Mouse (Mus musculus): ENCODE data around the gene Drd4. TPM values are rescaled to one million over a fixed set of nuclear protein-coding genes. Genes with fewer than 3 reads are reported as not detected.

The Drd4 gene
- polyA plus RNA-seq, 1 experiment from 2014 or later: 1.0 TPM

DNA sequence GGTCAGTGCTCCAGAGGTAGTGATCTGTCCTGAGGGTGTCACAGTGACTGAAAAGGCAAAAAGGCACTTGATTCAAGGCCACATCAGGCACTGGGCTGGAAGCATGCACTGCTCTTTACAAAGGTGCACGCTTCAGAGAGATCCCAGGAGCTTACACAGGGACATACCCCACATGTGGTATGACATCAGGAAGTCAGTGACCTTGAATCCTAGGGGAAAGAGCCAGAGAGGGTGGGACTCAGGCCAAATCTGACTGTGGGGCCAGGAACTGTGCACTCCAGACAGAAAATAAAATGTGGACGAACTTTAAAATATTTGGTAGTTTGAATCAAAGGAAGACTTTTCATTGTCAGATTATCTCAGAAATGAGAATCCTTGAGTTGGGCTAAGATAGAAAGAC, 22.6 kb downstream of the Drd4 start:
- ATAC-seq (ENCODE audit: insufficient read depth) (no peak), DNase-seq (no peak)
- no peak overlapping the region for H3K27ac ChIP-seq (ENCODE audit: low read depth)
- H3K27me3 ChIP-seq (ENCODE audit: insufficient read depth, low read length): no peaks in the 10 kb centered on the region
- no peaks in the 10 kb centered on the region for H3K9me3 ChIP-seq (ENCODE audit: low read depth, low read length)
- H3K4me3 ChIP-seq (ENCODE audit: low read depth, low read length): no peak overlapping the region
- no peaks in the 10 kb centered on the region for H3K4me1 ChIP-seq (ENCODE audit: insufficient read depth)
- H3K36me3 ChIP-seq (ENCODE audit: insufficient read depth): peaks cover 96% of the 10 kb centered on the region
- no peak overlapping the region for H3K4me2 ChIP-seq
- no peak overlapping the region for H3K9ac ChIP-seq
- no peak for TF ChIP-seq CTCF (IDR thresholded peaks at IDR 0.05; ENCODE audit: low read depth)
- WGBS: 92% methylated on average over 2 of the region's 2 CpGs

DNA sequence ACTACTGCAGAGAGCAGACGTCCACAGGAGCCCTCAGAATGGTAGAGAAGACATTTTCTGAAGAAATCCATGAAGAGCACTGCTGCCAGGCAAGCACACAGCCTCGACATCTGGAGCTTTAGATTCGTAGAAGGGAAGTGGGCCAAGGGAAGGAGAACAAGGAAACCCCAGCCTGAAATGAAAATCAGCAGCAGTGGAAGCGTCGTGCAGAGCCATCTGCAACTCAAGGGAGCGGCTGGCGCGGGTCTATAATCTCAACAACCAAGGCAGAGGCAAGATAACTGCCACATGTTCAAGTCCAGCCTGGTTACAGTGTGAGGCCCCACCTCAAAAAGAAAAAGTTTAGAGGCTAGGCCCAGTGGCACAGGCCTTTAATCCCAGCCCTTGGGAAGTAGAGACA, 23.3 kb downstream of the Drd4 start:
- H3K4me3 ChIP-seq (ENCODE audit: low read depth, low read length): no peak overlapping the region
- H3K4me2 ChIP-seq: no peak overlapping the region
- peaks cover 95% of the 10 kb centered on the region for H3K36me3 ChIP-seq (ENCODE audit: insufficient read depth)
- 85% methylated on average over 8 of the region's 8 CpGs for WGBS
- no peaks in the 10 kb centered on the region for H3K9me3 ChIP-seq (ENCODE audit: low read depth, low read length)
- H3K27ac ChIP-seq (ENCODE audit: low read depth): no peak overlapping the region
- ATAC-seq (ENCODE audit: insufficient read depth) (no peak), DNase-seq (no peak)
- no peaks in the 10 kb centered on the region for H3K4me1 ChIP-seq (ENCODE audit: insufficient read depth)
- no peaks in the 10 kb centered on the region for H3K27me3 ChIP-seq (ENCODE audit: insufficient read depth, low read length)
- no peak for TF ChIP-seq CTCF (IDR thresholded peaks at IDR 0.05; ENCODE audit: low read depth)
- H3K9ac ChIP-seq: no peak overlapping the region

GRCm38 (mm10) chr7:141315974-141316373, 24.2 kb downstream of the Drd4 start:
- peak; percentile 63 for TF ChIP-seq CTCF (IDR thresholded peaks at IDR 0.05; ENCODE audit: low read depth)
- Histone ChIP-seq H3K36me3 (ENCODE audit: insufficient read depth) (peaks cover 95% of the 10 kb centered on the region), H3K9me3 (ENCODE audit: low read depth, low read length) (no peaks in the 10 kb centered on the region), H3K27me3 (ENCODE audit: insufficient read depth, low read length) (no peaks in the 10 kb centered on the region), H3K9ac (no peak overlapping the region), H3K4me1 (ENCODE audit: insufficient read depth) (no peaks in the 10 kb centered on the region), H3K4me2 (no peak overlapping the region), H3K27ac (ENCODE audit: low read depth) (no peak overlapping the region), H3K4me3 (ENCODE audit: low read depth, low read length) (no peak overlapping the region)
- DNase-seq (peak; percentile 57), ATAC-seq (ENCODE audit: insufficient read depth) (no peak)
- 71% methylated on average over 5 of the region's 5 CpGs for WGBS

DNA sequence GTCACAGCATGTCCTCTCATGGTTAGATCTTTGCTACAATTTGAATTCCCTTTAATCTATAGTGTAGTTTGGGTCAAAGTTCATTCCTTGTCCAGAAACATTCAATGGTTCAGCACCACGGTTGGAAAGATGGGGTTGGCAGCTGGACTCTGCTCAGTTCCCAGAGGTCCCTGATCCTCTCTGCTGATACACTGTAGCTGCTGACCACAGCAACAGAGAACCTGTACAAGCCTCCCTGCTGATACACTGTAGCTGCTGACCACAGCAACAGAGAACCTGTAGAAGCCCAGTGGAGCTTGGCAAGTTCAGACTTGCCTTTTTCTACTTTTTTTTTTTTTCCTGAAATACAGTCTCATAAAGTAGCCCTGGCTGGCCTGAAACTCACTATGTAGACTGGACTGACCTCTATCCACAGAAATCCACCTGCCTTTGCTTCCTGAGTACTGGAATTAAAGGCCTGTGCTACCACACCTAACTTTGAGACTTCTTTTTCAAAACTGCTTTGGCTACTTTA, 25.9 kb downstream of the Drd4 start:
- Histone ChIP-seq H3K9me3 (ENCODE audit: low read depth, low read length) (no peaks in the 10 kb centered on the region), H3K36me3 (ENCODE audit: insufficient read depth) (peaks cover 95% of the 10 kb centered on the region), H3K4me2 (no peak overlapping the region), H3K4me1 (ENCODE audit: insufficient read depth) (no peaks in the 10 kb centered on the region), H3K9ac (no peak overlapping the region), H3K27me3 (ENCODE audit: insufficient read depth, low read length) (no peaks in the 10 kb centered on the region), H3K4me3 (ENCODE audit: low read depth, low read length) (no peak overlapping the region), H3K27ac (ENCODE audit: low read depth) (no peak overlapping the region)
- no peak for TF ChIP-seq CTCF (IDR thresholded peaks at IDR 0.05; ENCODE audit: low read depth)
- no peak for ATAC-seq (ENCODE audit: insufficient read depth)
- DNase-seq: no peak
- WGBS: 71% methylated on average over 1 of the region's 1 CpGs

DNA sequence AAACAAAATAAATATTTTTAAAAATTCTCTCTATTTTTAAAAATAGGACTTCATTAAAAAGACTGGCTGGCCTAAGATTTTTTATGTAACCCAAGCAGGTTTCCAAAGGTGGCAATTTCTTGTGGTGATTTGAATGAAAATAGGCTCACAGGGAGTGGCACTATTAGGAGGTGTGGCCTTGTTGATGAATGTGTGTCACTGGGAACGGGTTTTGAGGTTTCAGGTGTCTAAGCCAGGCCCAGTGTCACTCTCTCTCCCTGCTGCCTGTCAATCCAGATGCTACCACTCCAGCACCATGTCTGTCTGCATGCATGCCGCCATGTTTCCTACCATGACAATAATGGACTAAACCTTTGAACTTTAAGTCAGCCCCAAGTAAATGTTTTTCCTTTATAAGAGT, 27.6 kb downstream of the Drd4 start:
- Histone ChIP-seq H3K4me1 (ENCODE audit: insufficient read depth) (no peaks in the 10 kb centered on the region), H3K9me3 (ENCODE audit: low read depth, low read length) (no peaks in the 10 kb centered on the region), H3K4me2 (no peak overlapping the region), H3K36me3 (ENCODE audit: insufficient read depth) (peaks cover 97% of the 10 kb centered on the region), H3K9ac (no peak overlapping the region), H3K27ac (ENCODE audit: low read depth) (no peak overlapping the region), H3K4me3 (ENCODE audit: low read depth, low read length) (no peak overlapping the region), H3K27me3 (ENCODE audit: insufficient read depth, low read length) (no peaks in the 10 kb centered on the region)
- WGBS: 60% methylated on average over 2 of the region's 2 CpGs
- no peak for TF ChIP-seq CTCF (IDR thresholded peaks at IDR 0.05; ENCODE audit: low read depth)
- ATAC-seq (ENCODE audit: insufficient read depth) (no peak), DNase-seq (no peak)

DNA sequence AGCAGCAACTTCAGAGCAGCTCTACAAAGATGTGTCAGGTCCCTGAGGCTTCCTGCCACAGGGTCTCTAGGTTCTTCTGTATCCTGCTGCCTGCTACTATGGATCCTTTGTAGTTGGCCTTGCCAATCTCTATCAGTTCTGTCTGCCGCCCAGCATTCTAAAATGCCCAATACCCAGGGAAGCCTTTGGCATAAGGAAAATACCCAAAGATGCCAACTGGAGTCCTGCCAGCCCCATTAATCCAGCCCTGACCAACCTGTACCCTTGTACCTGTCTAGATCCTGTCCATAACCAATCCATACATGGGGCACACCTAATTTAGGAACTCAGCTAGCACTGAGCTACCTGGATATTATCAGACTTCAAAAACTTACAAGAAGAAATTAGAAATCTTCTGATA, 32.9 kb downstream of the Drd4 start:
- ATAC-seq (ENCODE audit: insufficient read depth) (no peak), DNase-seq (no peak)
- Histone ChIP-seq H3K4me1 (ENCODE audit: insufficient read depth) (peaks cover 23% of the 10 kb centered on the region), H3K4me2 (no peak overlapping the region), H3K27ac (ENCODE audit: low read depth) (no peak overlapping the region), H3K27me3 (ENCODE audit: insufficient read depth, low read length) (no peaks in the 10 kb centered on the region), H3K9ac (no peak overlapping the region; the same call in 1 of the 2 replicates), H3K9me3 (ENCODE audit: low read depth, low read length) (no peaks in the 10 kb centered on the region), H3K4me3 (ENCODE audit: low read depth, low read length) (no peak overlapping the region), H3K36me3 (ENCODE audit: insufficient read depth) (peaks cover 46% of the 10 kb centered on the region)
- TF ChIP-seq CTCF (IDR thresholded peaks at IDR 0.05; ENCODE audit: low read depth): no peak
- 85% methylated on average over 1 of the region's 1 CpGs for WGBS

DNA sequence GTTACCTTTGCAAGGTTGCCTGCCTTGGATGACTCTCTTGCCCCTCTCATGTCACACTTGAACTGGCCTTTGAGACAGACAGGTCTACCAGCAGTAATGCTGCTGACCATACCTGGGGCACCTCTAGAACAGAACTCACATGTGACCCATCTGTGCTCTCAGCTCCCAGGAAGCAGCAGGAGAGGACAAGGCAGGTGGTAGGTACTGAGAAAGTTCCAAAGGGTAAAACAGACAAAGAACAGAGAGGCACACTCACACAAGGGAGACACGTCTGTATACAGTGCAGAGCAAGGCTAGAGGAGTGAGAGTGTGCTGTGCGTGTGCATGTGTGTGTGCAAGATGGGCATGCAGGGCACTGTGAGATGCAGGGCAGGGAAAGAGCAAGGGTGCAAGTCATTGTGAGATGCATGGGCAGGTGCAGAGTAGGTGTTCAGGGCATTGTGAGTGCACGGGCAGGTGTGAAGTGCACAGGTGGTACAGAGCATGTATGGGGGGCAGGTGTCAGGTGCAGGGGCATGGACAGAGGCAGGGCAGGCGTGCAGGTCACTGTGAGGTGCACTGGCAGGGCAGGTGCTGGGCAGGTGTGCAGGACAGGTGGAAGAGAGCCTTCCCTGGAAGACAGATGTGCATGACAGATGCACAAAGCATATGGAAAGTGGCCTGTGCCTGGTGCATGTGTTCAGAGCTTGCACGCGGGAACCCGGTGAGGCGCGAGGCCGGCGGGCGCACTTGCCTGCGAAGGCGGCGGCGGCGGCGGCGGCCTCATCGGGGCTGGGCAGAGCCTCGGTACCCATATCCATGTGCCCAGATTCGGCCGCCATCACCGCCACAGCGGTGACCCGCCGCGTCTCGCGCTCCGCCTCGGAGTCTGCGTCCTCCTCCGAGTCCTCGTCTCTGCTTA, 35.0 kb downstream of the Drd4 start:
- peak overlapping the region; percentile 89 for H3K9ac ChIP-seq
- ATAC-seq (ENCODE audit: insufficient read depth) (peak; percentile 21), DNase-seq (peak; percentile 21)
- H3K27ac ChIP-seq (ENCODE audit: low read depth): peak overlapping the region; percentile 100
- H3K36me3 ChIP-seq (ENCODE audit: insufficient read depth): peaks cover 26% of the 10 kb centered on the region
- peaks cover 23% of the 10 kb centered on the region for H3K4me1 ChIP-seq (ENCODE audit: insufficient read depth)
- peak overlapping the region; percentile 100 for H3K4me2 ChIP-seq
- TF ChIP-seq CTCF (IDR thresholded peaks at IDR 0.05; ENCODE audit: low read depth): no peak
- H3K9me3 ChIP-seq (ENCODE audit: low read depth, low read length): no peaks in the 10 kb centered on the region
- H3K27me3 ChIP-seq (ENCODE audit: insufficient read depth, low read length): no peaks in the 10 kb centered on the region
- 3% methylated on average over 35 of the region's 35 CpGs for WGBS
- peak overlapping the region; percentile 72 for H3K4me3 ChIP-seq (ENCODE audit: low read depth, low read length)
